Mouse (Mus musculus) ovary, adult 18-20 months (tissue): ENCODE data around the gene Ly6g6d.
"Not testable (repeated sequence)": the region's sequence is repeated elsewhere in the genome, so short reads cannot be mapped to it uniquely, and the experiment has no call there.

Experiments used
- DNase-seq: peaks from one replicate; pipeline ENCODE4 v3.0.0; 2022; ENCODE audit warnings: low spot score, mixed read lengths

Ly6g6d gene

GRCm38 (mm10) chr17:35048149-35048931 lies 29.5 kb downstream of the Ly6g6d start:
- DNase-seq: no peak

- DNase-seq: no peak
Observed at GRCm38 (mm10) chr17:35047688-35048087, 30.2 kb downstream of the Ly6g6d start.

GRCm38 (mm10) chr17:35046681-35047455 lies 31.0 kb downstream of the Ly6g6d start, which contains the start of gene Msh5:
Msh5 (minus strand) TSS chr17:35046745.
- DNase-seq: peak; percentile 96

- no peak for DNase-seq
Observed at GRCm38 (mm10) chr17:35045807-35046680, 31.8 kb downstream of the Ly6g6d start.

- no peak for DNase-seq
Observed at GRCm38 (mm10) chr17:35044904-35045806, 32.7 kb downstream of the Ly6g6d start.

GRCm38 (mm10) chr17:35043794-35044193 lies 34.1 kb downstream of the Ly6g6d start:
- DNase-seq: no peak

GRCm38 (mm10) chr17:35039121-35039873 lies 38.6 kb downstream of the Ly6g6d start:
- DNase-seq: no peak

GRCm38 (mm10) chr17:35034896-35035295 lies 43.0 kb downstream of the Ly6g6d start:
- no peak for DNase-seq

- not testable (repeated sequence) for DNase-seq
Observed at GRCm38 (mm10) chr17:35033703-35034102, 44.2 kb downstream of the Ly6g6d start.

- DNase-seq: no peak
Observed at GRCm38 (mm10) chr17:35032323-35032870, 45.5 kb downstream of the Ly6g6d start.

GRCm38 (mm10) chr17:35031880-35032279 lies 46.0 kb downstream of the Ly6g6d start:
- DNase-seq: no peak

GRCm38 (mm10) chr17:35031272-35031671 lies 46.6 kb downstream of the Ly6g6d start:
- DNase-seq: no peak

GRCm38 (mm10) chr17:35029691-35030532 lies 48.0 kb downstream of the Ly6g6d start:
- no peak for DNase-seq

- no peak for DNase-seq
Observed at GRCm38 (mm10) chr17:35028315-35028714, 49.5 kb downstream of the Ly6g6d start.

GRCm38 (mm10) chr17:35027277-35028068 lies 50.4 kb downstream of the Ly6g6d start, which contains the start of gene Sapcd1:
Sapcd1 (minus strand) TSS chr17:35028016.
- DNase-seq: no peak

- no peak for DNase-seq
Observed at GRCm38 (mm10) chr17:35026206-35026605, 51.7 kb downstream of the Ly6g6d start.

GRCm38 (mm10) chr17:35024691-35025488 lies 53.0 kb downstream of the Ly6g6d start:
- DNase-seq: no peak
